Mouse (Mus musculus): ENCODE data around the gene Hk1.

Hk1 gene

DNA sequence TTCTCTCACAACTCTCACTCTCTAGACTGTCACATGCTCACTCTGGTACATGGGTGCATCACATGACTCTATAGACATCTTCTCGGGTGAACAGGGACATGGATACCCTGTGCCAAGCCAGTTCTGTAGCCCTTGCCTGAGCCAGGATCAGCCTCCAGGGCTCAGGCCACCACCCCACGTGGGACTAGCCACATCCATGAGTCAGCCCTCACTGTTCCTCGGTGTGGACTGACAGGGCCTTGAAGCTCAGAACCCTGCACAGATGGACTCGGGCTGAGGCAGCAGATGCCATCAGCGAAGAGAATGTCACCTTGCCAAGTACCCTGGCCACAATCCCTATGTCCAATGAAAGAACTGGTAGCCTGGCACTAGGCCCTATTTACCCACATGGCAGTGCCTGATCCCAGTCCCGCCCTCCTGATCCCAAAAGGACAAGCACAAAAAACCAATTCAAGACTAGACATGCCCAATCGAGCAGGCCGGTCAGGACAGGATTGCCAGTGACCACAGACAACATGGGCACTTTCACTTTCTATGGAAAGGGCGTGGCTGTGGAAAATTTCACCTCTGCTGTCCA is 59.2 kb downstream of the Hk1 start:
- DNase-seq (ENCODE audit: low spot score in 2 of 2): no peak

DNA sequence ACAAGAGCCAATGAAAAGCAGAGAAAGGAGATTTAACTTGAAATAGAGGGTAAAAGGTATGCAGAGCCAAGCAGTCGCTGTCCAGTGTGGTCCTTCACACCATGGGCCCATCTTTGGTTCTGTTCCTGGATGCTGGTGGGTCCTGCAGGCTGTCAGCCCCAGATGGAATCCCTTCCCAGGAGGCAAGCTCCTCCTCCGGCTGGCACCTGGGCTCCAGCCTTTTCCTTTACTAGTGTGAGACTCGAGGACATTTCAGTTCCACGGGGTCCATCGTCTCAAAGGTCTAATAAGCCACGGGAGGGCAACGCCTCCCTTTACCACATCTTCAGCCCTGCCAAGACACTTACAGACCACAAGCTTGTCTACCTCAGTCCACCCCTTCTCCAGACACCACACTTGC is 60.6 kb downstream of the Hk1 start:
- DNase-seq (ENCODE audit: low spot score in 2 of 2): no peak

DNA sequence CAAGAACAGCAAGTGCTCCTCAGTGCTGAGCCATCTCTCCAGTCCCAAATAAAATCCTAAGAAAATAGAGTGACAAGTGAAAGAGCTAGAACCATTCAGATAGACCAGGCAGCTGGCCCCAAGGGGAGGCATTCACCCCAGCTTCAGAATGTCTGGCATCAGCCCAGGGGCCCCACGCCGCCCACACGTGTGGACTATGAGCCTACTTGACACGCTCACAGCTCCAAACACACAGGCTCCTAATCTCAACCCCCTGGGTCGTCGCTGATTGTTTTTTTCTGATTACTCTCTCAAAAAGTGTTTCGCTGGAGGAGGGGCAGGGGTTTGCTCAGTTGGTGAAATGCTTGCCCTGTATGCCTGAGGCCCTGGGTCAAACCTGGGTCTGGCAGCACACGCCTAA is 63.2 kb downstream of the Hk1 start:
- no peak for DNase-seq (ENCODE audit: low spot score in 2 of 2)

DNA sequence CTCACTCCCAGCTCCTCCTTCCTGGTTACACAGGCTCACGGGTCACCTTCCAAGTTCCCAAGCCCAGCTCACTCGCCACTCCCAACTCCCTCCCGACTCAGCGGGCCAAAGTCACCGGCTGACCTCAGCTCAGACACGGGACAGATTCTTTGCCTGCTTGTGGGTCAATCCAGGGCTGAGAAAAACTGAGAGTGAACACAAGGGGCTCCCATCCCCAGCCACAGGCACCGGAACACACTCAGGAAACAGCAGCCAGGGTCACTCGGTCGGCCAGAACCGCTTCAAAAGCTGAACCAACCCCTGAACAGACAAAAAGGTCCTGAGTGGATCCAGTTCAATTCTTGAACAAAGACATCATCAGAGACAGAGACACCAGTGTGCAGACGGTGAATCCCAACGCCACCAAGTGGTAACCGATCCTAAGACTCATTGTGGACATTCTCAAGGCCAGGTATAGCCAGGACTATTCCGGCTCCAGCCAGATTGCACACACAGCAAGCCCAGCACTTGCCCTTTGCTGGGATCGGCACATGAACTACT is 65.8 kb downstream of the Hk1 start:
- DNase-seq (ENCODE audit: low spot score in 2 of 2): no peak

DNA sequence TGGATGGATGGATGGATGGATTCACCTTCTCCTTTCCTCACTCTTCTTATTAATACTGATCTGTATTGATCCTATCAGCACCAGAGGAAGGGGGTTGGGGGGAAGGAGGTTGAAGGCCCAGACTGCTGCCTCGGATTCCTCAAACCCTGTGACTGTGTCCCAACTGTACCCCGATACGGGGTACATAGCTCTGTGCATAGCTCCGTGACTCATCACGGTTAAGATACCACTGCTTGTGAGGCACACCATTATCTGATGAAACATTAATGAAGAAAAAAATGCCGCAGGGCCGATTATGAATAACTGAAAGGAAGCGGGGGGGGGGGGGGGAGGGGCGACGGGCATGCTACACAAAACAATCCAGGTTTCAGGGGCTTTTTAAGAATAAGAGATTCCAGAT is 66.6 kb downstream of the Hk1 start:
- no peak for DNase-seq (ENCODE audit: low spot score in 2 of 2)

DNA sequence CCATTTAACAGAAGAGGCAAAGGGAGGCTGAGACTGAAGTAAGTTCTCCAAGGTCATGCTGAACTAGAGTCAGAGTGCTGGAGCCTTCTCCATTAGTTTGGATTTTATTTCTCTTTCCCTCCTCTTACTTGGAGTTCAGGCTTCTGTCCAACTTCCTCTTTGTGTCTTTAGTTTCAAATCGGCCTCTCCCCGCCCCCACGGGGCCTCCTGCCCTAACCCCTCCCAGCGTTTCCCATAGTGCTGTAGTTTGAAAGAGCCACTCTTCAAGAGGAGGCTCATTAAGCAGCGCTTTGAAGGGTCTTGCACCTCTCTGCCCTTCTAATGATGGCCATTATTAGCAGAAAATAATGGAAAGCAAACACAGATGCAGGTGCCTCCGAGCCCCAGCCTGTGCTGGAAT is 68.2 kb downstream of the Hk1 start:
- peak in 1 of 2 experiments; percentile 55 for DNase-seq (ENCODE audit: low spot score in 2 of 2)

DNA sequence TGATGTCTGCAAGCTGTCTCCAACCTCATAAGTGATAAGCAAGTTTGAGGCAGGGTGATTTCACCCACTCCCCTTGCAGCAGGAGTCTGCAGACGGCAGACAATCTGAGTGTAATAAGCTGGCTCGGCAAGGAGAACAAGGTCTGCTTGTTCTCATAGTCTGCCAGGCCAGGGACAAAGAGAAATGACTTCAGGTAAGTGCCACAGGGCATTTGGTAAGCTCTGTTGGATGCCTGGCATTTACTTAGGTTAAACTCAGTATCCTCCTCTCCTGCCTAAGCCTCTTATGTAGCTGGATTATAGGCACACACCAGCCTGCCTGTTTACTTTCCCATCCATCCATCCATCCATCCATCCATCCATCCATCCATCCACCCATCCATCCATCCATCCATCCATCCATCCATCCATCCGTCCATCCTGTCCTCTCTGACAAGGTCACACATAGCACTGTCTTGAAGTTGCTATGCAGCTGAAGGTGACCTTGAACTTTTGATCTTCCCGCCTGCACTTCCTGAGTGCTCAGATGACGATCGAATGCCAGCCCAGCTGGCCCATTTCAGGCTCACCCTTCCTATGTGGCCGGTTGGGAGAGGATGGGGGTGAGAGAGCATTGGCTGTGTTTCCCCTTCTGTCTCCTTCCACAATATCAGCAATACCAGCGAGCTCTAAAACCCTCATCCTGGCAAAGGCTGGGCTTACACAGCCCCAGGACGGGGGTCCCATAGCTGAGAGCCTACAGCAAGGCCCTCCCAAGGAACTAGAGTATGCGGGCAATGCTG is 69.3 kb downstream of the Hk1 start:
- no peak for DNase-seq (ENCODE audit: low spot score in 2 of 2)

DNA sequence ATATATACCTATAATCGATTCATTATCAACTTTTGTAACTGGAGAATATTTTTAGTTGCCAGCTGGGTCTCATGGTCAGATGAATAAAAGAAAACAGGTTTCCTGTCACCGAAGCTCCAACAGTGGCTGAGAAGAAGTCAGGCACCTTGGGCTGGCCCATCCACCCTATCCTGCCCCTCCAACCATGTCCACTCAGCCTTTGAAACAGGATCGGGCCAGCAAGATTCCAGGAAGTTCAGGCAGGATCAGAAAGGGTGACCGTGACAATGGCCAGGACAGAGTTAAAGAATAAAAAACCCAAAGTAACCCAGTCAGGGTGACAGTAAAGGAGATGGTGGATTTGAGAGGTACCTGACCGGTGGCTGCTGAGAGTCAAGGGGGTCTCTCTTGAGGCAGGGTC is 70.1 kb downstream of the Hk1 start:
- DNase-seq (ENCODE audit: low spot score in 2 of 2): no peak

DNA sequence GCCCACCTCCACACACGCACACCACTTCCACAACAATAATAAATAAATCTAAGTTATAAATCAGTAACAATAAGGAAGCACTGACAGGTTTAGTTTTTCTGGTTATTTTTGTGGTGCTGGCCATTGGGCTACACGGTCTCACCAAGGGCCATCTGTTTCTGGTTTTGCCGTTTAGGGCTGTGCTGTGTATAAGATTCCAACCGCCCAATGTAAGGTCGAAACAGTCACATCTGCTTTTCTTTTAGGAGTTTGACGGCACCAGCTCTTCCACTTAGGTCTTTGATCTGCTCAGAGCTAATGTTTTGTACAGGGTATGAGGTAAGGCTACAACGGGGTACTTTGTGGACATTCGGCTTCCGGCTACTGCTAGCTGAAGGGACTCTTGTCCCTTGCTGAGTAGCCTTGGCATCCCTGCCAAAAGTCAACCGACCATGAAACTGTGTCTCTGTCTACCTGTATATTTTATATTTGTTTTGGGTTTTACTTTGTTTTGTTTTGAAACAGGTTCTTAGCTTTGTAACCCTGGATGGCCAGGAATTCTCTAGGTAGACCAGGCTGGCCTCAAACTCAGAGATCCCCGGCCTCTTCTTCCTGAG is 70.7 kb downstream of the Hk1 start:
- no peak for DNase-seq (ENCODE audit: low spot score in 2 of 2)

DNA sequence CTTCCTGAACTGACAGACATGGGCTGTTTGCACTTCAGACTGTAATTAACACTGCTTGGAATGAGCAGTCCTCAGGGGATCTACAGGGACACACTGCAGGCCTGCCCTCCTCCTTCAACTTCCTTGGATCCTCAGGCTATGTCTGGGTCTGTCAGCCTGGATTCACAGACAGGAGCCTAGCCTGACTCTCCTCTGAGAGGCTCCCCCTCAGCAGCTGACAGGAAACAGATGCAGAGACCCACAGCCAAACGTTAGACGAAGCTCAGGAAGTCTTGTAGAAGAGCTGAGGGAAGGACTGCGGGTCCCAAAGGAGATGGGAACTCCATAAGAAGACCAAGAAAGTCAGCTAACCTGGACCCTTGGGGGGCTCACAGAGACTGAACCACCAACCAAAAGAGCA is 73.2 kb downstream of the Hk1 start:
- DNase-seq (ENCODE audit: low spot score in 2 of 2): no peak

DNA sequence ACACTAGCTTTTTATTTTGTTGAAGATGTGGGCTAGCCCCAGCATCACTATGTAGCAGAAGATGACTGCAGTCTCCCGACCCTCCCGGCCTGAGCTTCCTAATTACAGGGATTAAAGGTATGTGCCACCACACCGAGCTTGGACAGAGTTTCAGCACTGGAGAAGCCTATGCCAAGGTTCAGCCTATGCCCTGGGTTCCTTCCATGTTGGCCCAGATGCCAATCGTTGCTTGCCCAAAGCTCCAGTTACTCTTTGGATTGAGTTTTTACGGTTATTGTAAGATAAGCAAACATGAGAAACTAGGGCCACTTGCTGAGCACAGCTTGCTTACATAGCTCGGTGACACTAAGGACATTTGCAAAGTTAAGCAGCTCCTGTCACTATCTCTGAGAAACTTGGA is 74.6 kb downstream of the Hk1 start:
- DNase-seq (ENCODE audit: low spot score in 2 of 2): no peak

DNA sequence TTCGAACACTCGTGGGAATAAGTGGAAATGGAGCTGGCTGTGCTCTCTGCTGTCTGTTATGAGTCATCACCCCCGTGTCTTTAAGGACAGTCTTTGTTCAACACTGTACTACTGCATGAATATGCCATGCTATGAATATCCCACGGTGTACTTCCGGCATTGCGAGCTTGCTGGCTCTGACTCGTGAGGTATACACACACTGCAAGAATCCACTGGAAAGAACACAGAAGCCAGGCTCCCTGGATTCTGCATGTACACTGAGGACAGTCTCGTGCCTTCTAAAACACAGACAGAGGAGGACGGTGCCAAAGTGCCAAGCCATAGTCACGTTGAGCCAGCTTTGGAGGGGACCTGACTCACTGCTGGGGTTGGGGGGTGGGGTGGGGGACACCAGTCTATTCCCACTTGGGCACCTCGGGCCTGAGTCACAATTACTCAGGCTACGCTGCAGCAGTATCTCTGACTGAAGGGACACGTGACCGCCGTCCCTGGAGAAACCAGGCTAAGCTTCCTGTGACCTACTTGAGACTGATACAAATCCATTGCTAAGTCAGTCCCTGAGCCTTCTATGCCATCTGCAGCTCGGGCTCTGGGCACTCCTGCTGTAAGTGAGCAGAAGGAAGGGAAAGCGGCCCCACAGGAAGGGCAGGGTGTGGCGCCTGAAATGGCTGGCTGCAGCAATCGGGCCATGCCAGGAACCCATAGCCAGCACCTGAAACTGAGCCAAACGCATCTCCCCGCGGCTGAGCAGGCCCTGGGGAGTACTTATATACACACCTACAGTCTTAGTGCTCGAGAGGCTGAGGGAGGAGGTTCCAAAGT is 79.5 kb downstream of the Hk1 start:
- peak in 1 of 2 experiments; percentile 32 for DNase-seq (ENCODE audit: low spot score in 2 of 2)

DNA sequence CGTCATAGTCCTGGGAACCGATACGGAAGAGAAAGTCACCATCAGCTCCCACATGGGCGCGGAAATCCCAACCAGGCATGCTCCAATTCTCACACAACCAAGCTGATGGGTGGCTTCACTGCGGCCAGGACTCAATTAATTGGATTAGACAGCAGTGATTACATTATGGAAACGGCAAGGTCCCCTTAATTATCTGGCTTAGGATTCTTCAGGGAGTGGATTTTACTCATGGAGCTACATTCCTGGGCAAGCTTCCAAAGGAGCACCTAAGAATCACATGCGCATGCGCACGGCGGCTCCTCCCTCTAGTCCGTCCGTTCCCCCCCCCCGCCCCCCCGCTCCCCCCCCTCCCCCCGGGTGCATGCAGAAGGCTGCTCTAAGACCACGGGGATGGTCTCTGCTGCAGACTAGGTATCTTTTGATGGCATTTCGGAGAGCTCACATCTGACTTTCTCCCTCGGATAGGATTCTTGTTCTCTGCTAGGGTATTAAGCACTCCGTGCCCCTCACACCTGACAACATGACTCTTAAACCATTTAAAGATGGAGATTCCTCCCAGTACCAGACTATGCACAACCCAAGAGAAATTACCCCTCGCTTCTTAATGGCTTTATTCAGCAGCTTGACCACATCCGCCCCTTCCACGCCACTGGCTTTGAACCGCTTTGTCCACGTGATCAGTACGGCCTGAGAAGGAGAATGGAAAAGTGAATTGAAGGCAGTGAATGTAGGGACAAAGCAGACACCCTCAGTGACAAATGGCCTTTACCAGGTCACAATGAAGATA is 83.4 kb downstream of the Hk1 start:
- no peak for DNase-seq (ENCODE audit: low spot score in 2 of 2)

DNA sequence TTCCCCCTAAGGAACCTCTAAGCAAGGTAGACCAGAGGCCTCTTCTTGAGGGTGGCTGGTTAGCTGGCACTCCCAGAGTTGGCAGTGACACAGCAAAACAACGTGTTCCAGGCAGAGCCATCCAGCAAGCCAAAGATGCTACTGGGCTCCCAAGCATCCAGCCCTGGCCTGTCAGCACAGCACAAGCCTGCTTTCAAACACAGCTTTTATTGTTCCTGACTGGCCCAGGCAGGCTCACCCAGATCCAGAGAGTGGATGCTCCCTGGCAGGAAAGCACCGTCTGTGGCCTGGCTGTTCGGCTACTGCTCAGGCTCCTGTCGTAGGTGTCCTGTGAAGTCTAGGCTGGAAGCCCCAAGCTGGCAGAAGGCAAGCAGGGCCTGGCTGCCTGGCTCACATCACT is 85.6 kb downstream of the Hk1 start:
- DNase-seq (ENCODE audit: low spot score in 2 of 2): no peak

DNA sequence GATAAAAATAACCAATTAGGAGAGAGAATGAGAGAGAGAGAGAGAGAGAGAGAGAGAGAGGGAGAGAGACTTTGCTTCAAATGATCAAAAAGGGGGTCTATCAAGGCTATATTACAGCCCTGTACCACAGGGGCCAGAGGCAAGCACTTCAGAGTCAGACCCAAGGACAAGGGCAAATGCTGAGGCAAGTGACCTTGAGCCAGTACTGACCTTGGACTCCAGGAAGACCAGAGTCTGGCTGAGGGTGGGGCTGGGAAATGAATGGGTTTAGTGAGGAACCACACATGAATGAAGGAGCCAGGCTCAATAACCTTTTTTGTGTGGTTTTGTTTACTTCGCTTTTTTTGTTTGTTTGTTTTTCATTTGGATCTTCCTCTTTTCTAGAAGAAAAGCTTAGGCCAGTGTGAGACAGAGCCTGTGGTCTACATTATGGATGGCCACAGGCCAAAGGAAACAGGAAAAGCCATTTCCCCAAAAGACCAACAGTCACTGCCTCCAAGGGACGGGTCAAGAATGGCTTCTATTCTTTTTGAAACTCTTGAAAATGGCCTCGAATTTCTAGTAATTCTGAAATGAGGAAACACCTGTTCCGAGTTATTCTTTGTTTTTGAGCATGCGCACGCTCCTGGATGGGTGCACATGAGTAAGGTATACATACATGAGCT is 92.1 kb downstream of the Hk1 start:
- no peak for DNase-seq (ENCODE audit: low spot score in 2 of 2)

DNA sequence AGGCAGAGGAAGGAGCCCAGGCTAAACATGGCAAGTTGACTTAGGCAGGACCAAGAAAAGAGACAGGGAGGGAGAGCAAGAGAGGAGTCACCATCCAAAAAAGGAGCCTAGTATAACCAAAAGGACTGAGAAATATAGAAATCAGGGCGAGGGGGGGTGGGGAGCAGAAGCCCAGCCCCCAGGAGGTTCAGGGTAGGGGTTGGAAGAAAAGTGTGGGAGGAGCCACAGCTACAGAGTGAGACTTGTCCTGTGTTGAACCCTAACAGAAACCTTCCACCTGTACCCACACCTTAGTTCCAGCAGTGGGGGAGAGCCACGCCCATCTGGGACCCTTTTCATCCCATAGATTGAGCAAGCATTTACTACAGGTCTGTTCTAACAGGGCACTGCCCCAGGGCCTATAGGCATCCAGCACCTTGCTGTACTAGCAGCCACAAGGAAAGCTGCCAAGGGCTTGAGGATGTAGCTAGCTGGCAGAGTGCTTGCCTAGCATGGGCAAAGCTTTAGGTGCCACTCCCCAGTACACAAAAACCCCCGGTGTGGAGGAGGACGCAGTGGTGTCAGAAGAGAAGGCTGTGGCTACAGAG is 96.4 kb downstream of the Hk1 start:
- no peak for DNase-seq (ENCODE audit: low spot score in 2 of 2)

DNA sequence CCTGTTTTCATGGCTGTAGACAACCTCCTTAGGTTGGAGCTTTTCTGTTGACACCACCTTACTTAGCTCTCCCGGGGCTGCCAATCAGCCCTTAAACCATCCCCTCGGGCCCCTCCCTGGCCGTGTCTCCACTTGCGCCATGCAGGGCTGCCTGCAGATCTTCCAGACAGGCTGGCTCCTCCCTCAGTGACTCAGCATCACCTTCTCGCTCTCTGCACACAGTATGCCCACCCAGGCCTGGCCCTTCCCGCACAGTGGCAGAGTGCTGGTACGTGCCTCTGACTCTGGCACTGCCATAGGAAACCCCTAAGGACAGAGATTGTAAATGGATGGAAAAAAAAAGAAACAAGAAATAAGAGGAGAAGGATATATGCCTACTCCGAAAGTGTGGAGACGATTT is 96.9 kb downstream of the Hk1 start:
- no peak for DNase-seq (ENCODE audit: low spot score in 2 of 2)

DNA sequence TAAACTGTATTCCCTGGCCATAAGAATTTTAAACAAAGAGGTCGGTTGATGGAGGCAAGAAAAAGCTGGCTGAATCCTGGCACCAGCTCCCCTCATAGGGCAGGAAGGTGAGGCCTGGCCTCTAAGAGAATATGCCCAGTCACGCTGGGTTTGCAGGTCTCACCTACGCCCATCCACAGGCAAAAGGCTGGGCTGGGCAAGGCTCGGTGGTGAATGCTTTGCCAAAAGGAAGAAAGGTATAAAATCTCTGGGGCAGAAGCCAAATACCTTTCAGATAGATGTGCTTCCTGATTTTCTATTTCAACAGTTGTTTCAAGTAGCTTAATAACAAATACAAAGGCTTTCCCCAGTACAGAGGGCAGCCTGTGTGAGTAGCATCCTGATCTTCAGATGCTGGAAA is 100.0 kb downstream of the Hk1 start:
- DNase-seq (ENCODE audit: low spot score in 2 of 2): no peak

DNA sequence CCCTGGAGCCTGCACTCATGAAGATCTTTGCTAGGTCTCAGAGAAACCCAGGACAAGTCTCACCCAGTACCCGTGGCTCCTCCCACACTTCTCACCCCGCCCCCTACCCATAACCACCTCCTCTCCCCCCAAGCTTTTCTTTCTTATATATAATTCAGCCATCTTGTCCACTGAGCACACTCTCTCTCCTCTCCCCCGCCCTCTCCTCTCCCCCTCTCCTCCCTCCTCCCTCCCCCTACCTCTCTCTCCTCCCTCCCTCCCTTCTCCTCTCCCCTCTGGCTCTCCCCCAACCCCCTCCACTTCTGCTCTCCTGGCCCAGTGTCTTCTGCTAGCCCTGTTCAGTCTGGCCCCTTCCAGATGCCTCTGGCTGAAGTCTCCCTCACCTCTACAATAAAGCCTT is 100.6 kb downstream of the Hk1 start:
- DNase-seq (ENCODE audit: low spot score in 2 of 2): no peak

DNA sequence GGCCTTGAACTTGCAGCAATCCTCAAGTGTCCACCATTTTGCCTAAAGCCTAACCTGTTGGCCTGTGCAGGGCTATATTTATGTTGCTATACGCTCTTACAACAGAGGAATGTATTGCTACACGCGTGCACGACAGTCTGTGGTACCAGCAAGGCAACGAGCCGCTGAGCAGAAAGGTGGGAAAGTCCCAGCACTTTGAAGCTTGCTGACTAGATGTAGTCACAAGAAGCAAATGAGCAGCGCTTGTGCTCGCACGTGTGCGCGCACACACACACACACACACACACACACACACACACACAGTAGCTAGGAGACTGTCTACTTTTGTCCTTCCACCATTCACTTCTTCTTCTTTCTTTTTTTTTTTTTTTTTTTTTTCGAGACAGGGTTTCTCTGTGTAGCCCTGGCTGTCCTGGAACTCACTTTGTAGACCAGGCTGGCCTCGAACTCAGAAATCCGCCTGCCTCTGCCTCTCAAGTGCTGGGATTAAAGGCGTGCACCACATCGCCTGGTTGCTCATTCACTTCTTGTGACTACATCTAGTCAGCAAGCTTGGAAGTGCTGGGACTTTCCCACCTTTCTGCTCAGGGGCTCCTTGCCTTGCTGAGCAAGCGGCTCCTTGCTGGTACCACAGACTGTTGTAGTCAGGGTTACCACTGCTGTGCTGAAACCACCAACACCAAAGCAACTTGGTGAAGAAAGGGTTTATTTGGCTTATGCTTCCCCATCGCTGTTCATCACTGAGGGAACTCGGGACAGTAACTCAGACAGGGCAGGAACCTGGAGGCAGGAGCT is 102.0 kb downstream of the Hk1 start:
- DNase-seq (ENCODE audit: low spot score in 2 of 2): no peak

Data from spleen, postnatal 10 days (tissue).